Mouse (Mus musculus) monocyte, adult 5-6 weeks (primary cell): ENCODE results near the gene Abi3. TPM values are rescaled to one million over a fixed set of nuclear protein-coding genes. Genes with fewer than 3 reads are reported as not detected.

Experiments
- ATAC-seq: fragments of 153-309, 156-312 bp; replicated peaks from 2 replicates; pipeline ENCODE4 v1.8.0; 2017; ENCODE audit warnings: mild to moderate bottlenecking; ENCODE audit not compliant: low TSS enrichment, insufficient number of reproducible peaks, severe bottlenecking, poor library complexity, low FRiP score
- total RNA-seq: library from RNA; stranded (forward); fragments of 200-1000, 200-491, 200-594 nt; gene quantifications from 3 replicates; pipeline ENCODE4 v1.2.3, GENCODE M21; 2017

Abi3 gene
- total RNA-seq, 1 experiment from 2014 or later = 201 TPM

DNA sequence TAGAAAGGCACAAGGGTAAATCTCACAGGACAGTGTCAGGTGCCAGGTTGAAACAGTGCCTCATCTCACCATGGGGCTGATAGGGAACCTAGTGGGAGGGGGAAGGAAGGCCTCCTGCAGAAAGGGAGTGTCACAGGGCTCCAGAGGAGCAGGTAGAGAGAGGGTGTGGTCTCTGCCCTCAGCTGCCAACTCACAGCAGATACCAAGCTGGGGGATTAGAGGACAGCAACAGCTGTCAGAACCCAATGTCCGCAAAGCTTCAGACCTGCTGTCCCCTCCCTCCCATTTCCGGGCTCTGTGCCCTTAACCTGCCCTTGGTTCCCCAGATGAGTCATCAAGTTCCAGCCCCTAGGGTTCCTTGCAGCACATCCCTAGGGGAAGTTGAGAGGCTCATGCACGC is 36.7 kb downstream of the Abi3 start:
- peak; percentile 57; the same call in 1 of the 2 replicates for ATAC-seq

DNA sequence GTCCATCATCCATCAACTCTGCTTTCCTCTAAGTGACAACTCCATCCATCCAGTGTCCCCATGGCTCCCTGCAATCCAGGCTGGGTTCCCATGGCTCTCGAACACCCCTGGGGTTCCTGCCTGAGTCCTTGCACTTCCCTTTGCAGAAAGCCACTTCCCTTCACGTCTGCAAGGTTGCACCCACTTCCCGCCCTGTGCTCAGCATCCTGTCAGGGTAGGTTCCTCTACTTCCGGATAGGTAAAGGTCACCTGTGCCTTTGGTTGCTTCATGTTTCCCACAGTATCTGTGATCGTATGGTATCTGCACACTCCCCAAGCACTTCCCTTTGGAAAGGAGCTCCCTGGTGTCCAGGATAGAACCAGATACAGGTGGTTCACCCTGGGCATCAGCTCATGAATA is 37.3 kb downstream of the Abi3 start:
- no peak for ATAC-seq

- no peak for ATAC-seq
These were observed 46.7 kb downstream of the Abi3 start for GRCm38 (mm10) chr11:95795582-95795981.

DNA sequence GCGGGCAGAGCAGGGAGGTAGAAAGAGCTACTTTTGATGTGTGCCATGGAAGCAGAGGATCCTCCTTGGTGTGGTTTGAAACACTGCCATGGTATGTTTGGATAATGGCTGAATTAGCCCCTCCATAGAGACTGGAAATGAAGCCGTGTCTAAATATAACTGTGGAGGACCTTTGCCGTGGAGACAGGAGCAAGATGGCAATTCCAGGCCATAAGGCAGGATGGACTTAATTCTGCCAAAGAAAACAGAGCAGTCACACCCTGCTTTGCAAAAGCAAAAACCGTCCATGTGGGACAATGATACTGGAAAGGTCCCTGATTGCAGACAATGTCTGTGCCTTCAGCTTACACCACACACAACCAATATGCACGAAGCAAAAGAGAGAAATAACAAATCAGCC is 48.1 kb downstream of the Abi3 start:
- ATAC-seq = no peak

GRCm38 (mm10) chr11:95792950-95793509 is 49.2 kb downstream of the Abi3 start:
- ATAC-seq = no peak

- no peak for ATAC-seq
These were observed 50.5 kb downstream of the Abi3 start for GRCm38 (mm10) chr11:95791787-95792186.

DNA sequence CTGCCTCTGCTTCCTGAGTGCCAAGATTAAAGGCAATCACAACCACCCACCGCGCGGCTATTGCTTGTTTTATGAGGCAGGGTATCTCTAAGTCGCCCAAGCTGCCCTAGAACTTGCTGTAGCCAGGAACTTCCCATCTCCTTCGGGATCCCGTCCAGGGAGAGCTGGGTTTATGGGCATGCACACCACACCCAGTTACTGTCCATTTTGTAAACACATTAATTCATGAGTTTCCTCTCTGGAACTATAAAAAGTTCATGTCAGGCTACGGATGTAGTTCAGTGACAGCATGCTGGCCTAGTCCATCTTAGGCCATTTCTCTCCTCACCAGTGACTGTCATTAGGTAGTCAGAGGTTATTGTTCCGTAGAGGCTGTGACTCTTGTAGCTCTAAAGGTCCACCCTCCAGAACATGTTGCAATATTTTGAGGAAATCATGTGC is 52.8 kb downstream of the Abi3 start:
- no peak for ATAC-seq

DNA sequence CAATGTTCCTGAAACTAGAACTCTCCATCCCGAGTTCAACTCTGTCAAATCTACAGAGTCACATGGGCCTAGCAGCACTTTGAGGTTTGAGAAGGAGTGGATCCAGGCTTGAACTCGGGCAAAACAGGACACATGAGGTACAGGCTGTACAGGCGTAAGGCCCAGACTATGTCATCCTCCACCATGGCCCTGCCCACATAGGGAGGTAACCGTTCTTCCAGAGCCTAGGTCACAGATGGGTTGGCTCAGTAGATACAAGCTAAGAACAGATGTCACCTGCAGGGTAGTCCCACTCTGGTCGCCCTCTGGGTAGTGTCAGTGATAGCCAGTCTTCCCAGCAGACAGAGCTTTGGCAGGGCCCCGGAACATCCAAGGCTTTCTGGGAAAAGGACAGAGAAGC is 55.8 kb downstream of the Abi3 start:
- ATAC-seq = no peak

GRCm38 (mm10) chr11:95785675-95786074 is 56.6 kb downstream of the Abi3 start:
- no peak for ATAC-seq

- ATAC-seq = no peak
These were observed 58.3 kb downstream of the Abi3 start for GRCm38 (mm10) chr11:95783958-95784357.

DNA sequence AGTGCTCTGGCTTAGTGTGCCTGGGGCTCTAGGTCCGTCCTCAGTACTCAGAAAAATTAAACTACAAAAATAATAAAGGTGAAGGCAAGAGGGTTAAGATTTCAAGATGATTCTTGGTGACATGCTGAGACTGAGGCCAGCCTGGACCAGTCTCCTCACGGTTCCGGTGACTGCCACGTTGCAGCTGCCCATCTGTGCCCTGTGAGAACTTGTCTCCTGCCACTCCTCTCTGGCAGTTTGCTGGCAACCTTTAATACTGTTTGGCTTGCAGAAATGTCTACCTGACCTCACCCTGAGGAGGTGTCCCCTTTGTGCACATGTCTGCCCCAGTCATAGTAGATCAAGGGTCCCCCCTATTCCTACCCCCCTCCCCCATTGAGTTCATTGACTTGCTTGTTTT is 58.8 kb downstream of the Abi3 start:
- no peak for ATAC-seq

DNA sequence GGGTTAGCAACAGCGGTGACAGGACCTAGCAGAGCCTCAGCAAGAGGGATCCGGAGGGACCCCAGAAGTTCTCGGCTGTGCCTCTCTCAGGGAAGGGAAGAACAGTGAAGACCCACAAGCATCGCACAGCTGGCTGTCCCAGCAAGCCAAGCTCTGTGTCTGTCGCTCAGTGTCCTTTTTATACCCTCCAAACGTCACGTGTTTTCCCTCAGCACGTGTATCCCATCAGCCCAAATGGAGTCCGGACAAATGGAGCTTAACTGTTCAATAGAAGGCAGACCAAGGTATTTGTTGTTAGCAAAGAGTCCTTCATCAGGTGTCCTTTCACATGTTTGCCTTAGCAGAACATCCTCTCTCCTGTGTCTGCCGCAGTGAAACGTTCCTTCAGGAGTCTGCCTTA is 60.7 kb downstream of the Abi3 start:
- no peak for ATAC-seq

GRCm38 (mm10) chr11:95780480-95780879 is 61.8 kb downstream of the Abi3 start:
- no peak for ATAC-seq

Other genes with a start within 250 kb of the Abi3 start
- gene Phb, start 175.5 kb downstream of the Abi3 start, total RNA-seq = 31.8 to 48.7 TPM (median 44.4 TPM) in 3 replicates
- gene Zfp652, start 129.8 kb downstream of the Abi3 start, total RNA-seq = 15.2 to 48.6 TPM (median 24.2 TPM) in 3 replicates
- gene B130006D01Rik, start 118.9 kb downstream of the Abi3 start, total RNA-seq = 2.5 to 6.1 TPM (median 5.2 TPM) in 3 replicates
- gene Phospho1, start 18.0 kb downstream of the Abi3 start, total RNA-seq = 2.8 to 3.6 TPM in 2 of 3 replicates, not detected in the other
- 863 to 2,060 TPM (median 1,763 TPM) in 3 replicates for gene Gngt2, start 5.3 kb downstream of the Abi3 start, total RNA-seq
- 0.78 to 1.3 TPM in 2 of 3 replicates, not detected in the other for gene B4galnt2, start 72.4 kb upstream of the Abi3 start, total RNA-seq
- not detected in 3 replicates for gene Igf2bp1, start 163.5 kb upstream of the Abi3 start, total RNA-seq
- not detected in 3 replicates for gene Gip, start 182.1 kb upstream of the Abi3 start, total RNA-seq
- 66.0 to 93.9 TPM (median 80.9 TPM) in 3 replicates for gene Snf8, start 192.4 kb upstream of the Abi3 start, total RNA-seq
- gene Ube2z, start 222.9 kb upstream of the Abi3 start, total RNA-seq = 36.8 to 37.9 TPM (median 37.2 TPM) in 3 replicates
- gene Atp5g1, start 233.2 kb upstream of the Abi3 start, total RNA-seq = 1.6 to 31.3 TPM (median 27.1 TPM) in 3 replicates